In the genomic region with DNA sequence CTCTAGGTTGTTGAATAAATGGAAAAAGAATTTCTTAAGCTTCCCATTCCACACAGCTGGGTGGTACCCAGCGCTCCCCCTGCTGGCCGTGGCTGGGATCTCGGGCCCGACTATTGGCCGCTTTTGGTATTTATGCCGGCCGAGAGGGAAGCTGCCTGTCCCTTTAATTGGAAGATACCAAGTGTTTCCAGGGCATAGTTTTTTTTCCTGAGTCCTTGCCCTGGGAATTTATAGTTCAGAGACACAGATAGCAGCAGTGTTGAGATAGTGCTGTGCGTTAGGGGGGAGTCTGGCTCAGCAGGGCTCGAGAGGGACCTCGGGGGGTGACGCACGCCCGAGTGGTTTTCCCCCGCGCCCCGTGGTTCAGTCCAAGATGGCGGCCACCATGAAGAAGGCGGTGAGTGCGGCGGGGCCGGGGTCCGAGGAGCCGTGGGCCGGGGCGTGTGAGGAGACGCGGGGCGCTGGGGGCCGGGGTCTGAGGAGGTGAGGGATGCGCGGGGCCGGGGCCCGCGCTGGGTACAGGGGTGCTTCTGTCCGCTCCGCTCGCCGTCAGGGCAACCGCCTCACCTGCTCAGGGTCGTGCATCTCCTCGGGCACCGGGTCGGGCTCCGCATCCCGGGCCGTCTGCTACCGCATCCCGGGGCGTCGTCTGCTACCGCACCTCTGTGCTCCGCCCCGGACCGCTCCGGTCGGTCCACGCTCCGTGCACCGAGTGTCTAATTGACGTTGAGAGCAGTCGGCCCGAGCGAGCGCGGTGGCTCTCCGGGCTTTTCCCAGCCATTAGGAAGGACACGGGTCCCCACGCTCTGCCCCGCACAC, we compare ENCODE assay signal across 8 mouse cellular contexts. TPM values are rescaled to one million over a fixed set of nuclear protein-coding genes. Genes with fewer than 3 reads are reported as not detected.
A peak's percentile ranks its signal among the peaks of the same experiment; 100 is the strongest.
DNase-seq lines count a peak whose midpoint lies in the region; ATAC-seq and TF ChIP-seq lines count a peak whose summit lies in the region.

No protein-coding gene starts in this region.

- H3K4me2 ChIP-seq in forebrain, embryonic 15.5 days (replicated peaks) = peak overlapping the region; percentile 67
- H3K4me2 ChIP-seq in lung, embryonic 14.5 days = peak overlapping the region; percentile 79

- peak overlapping the region; percentile 76 for H3K27ac ChIP-seq in forebrain, embryonic 15.5 days (replicated peaks)
- peak overlapping the region; percentile 100 for H3K27ac ChIP-seq in layer of hippocampus, adult 2 months
- peak overlapping the region; percentile 84 for H3K27ac ChIP-seq in lung, embryonic 14.5 days (ENCODE audit: low read depth)
- peak overlapping the region; percentile 100 for H3K27ac ChIP-seq in olfactory bulb, adult 2 months (ENCODE audit: insufficient read depth, low read depth, low read length)
- peak overlapping the region; percentile 50; the same call in 1 of the 2 replicates for H3K27ac ChIP-seq in thymus, adult 2 months (ENCODE audit: control insufficient read depth, insufficient read depth, low read length)

- intact Hi-C loops in heart, postnatal 36 days (cut with DNase I) = loop anchor here (10.0 kb wide), 1 partner anchor 396 kb away; no protein-coding TSS in a partner anchor

- H3K27me3 ChIP-seq in forebrain, embryonic 15.5 days = no peaks in the 10 kb centered on the region
- H3K27me3 ChIP-seq in lung, embryonic 14.5 days (ENCODE audit: insufficient read depth, low read length) = no peaks in the 10 kb centered on the region
- no peaks in the 10 kb centered on the region for H3K27me3 ChIP-seq in thymus, adult 2 months (ENCODE audit: control insufficient read depth, insufficient read depth, low read length)

- H3K9ac ChIP-seq in forebrain, embryonic 15.5 days (replicated peaks) = peak overlapping the region; percentile 84
- H3K9ac ChIP-seq in lung, embryonic 14.5 days = peak overlapping the region; percentile 71

- peak; percentile 95 for TF ChIP-seq CTCF in layer of hippocampus, adult 2 months (conservative IDR thresholded peaks at IDR 0.05)
- peak; percentile 98 for TF ChIP-seq CTCF in lung, embryonic 14.5 days (IDR thresholded peaks at IDR 0.05; ENCODE audit: low read depth)
- peak; percentile 96 for TF ChIP-seq CTCF in olfactory bulb, adult 2 months (IDR thresholded peaks at IDR 0.05; ENCODE audit: insufficient read depth, low read depth, low read length)
- peak; percentile 97 for TF ChIP-seq CTCF in thymus, adult 2 months (IDR thresholded peaks at IDR 0.05; ENCODE audit: borderline replicate concordance, control insufficient read depth, extremely low read depth, insufficient read depth, low read length, poor library complexity)

- H3K9me3 ChIP-seq in forebrain, embryonic 15.5 days = no peaks in the 10 kb centered on the region
- no peaks in the 10 kb centered on the region for H3K9me3 ChIP-seq in lung, embryonic 14.5 days (ENCODE audit: low read depth, low read length)

- H3K4me1 ChIP-seq in forebrain, embryonic 15.5 days = peaks cover 25% of the 10 kb centered on the region
- 0 out of 2 replicates have a peak, but pooled peaks cover 3% of the 10 kb centered on the region for H3K4me1 ChIP-seq in lung, embryonic 14.5 days (ENCODE audit: insufficient read depth)
- peaks cover 10% of the 10 kb centered on the region; the same call in 1 of the 2 replicates for H3K4me1 ChIP-seq in olfactory bulb, adult 2 months (ENCODE audit: control insufficient read depth, insufficient read depth, low read length)
- peaks cover 12% of the 10 kb centered on the region for H3K4me1 ChIP-seq in thymus, adult 2 months (replicated peaks; ENCODE audit: control insufficient read depth, insufficient read depth, low read length)

- WGBS in forebrain, embryonic 15.5 days = under 1% methylated on average over 65 of the region's 69 CpGs
- under 1% methylated on average over 68 of the region's 69 CpGs for WGBS in lung, embryonic 14.5 days
- under 1% methylated on average over 66 of the region's 69 CpGs for WGBS in olfactory bulb, adult 2 months
- under 1% methylated on average over 69 of the region's 69 CpGs for WGBS in thymus, adult 2 months

- peak; percentile 61 for ATAC-seq in forebrain, embryonic 15.5 days (replicated peaks)
- peak; percentile 76 for ATAC-seq in lung, embryonic 14.5 days (ENCODE audit: insufficient read depth)

- peaks cover 6% of the 10 kb centered on the region; the same call in 1 of the 2 replicates for H3K36me3 ChIP-seq in forebrain, embryonic 15.5 days
- peaks cover 5% of the 10 kb centered on the region; the same call in 1 of the 2 replicates for H3K36me3 ChIP-seq in lung, embryonic 14.5 days (ENCODE audit: insufficient read depth)
- no peaks in the 10 kb centered on the region for H3K36me3 ChIP-seq in thymus, adult 2 months (ENCODE audit: control insufficient read depth, insufficient read depth, low read length)

- H3K4me3 ChIP-seq in forebrain, embryonic 15.5 days = peak overlapping the region; percentile 73
- peak overlapping the region; percentile 96 for H3K4me3 ChIP-seq in layer of hippocampus, adult 2 months
- peak overlapping the region; percentile 91 for H3K4me3 ChIP-seq in lung, embryonic 14.5 days (ENCODE audit: low read depth, low read length)
- peak overlapping the region; percentile 92 for H3K4me3 ChIP-seq in olfactory bulb, adult 2 months (ENCODE audit: insufficient read depth, low read depth, low read length)
- H3K4me3 ChIP-seq in thymus, adult 2 months (ENCODE audit: control insufficient read depth, insufficient read depth, low read length) = peak overlapping the region; percentile 71

- DNase-seq in ES-CJ7 (ENCODE audit: low read depth, low spot score) = peak; percentile 89
- peak; percentile 89 for DNase-seq in cerebellum, adult 11 months
- DNase-seq in heart, postnatal 36 days = peak; percentile 91 to 96
- peak; percentile 82 to 96 for DNase-seq in layer of hippocampus, adult 2 months (ENCODE audit: low spot score in 2 of 2)
- peak; percentile 96 for DNase-seq in lung, embryonic 14.5 days
- DNase-seq in thymus, adult 2 months = peak; percentile 87

- TF ChIP-seq POLR2A in olfactory bulb, adult 2 months (IDR thresholded peaks at IDR 0.05; ENCODE audit: insufficient read depth, low read depth, low read length) = peak; percentile 79
- no peak for TF ChIP-seq POLR2A in thymus, adult 2 months (IDR thresholded peaks at IDR 0.05; ENCODE audit: control insufficient read depth, extremely low read depth, insufficient read depth, low read length, poor library complexity)

RNA-seq across cellular contexts. Expression of a gene that starts 14.3 kb away (rescaled TPM):
- polyA plus RNA-seq in forebrain, embryonic 15.5 days (2015; fragmentation: Nextera tagmentation; extraction: Ambion mirVana) = 0.05 and 0.10 TPM in 2 replicates
- total RNA-seq in heart, postnatal 36 days (2021) = not detected
- total RNA-seq in layer of hippocampus, adult 2 months (2021) = not detected
- polyA plus RNA-seq in lung, embryonic 14.5 days (2014; fragmentation: Nextera tagmentation; extraction: Ambion mirVana) = not detected in 2 replicates
- polyA plus RNA-seq in olfactory bulb, adult 2 months (2012; ENCODE audit: insufficient read depth, insufficient read length, low replicate concordance, missing spikeins) = not detected in 2 replicates
- 0.04 TPM in 2 replicates for polyA plus RNA-seq in thymus, adult 2 months (2012; rRNA removed)

RNA-seq across cellular contexts. Expression of a gene that starts 15.1 kb away (rescaled TPM):
- 124 and 126 TPM in 2 replicates for polyA plus RNA-seq in forebrain, embryonic 15.5 days (2015; fragmentation: Nextera tagmentation; extraction: Ambion mirVana)
- 10 to 100 TPM; 11.1 to 12.4 TPM for total RNA-seq in heart, postnatal 36 days (2021)
- 10 to 100 TPM; 28.6 to 32.2 TPM for total RNA-seq in layer of hippocampus, adult 2 months (2021)
- 78.5 and 86.2 TPM in 2 replicates for polyA plus RNA-seq in lung, embryonic 14.5 days (2014; fragmentation: Nextera tagmentation; extraction: Ambion mirVana)
- polyA plus RNA-seq in olfactory bulb, adult 2 months (2012; ENCODE audit: insufficient read depth, insufficient read length, low replicate concordance, missing spikeins) = not detected in 2 replicates
- polyA plus RNA-seq in thymus, adult 2 months (2012; rRNA removed) = 10.8 and 12.0 TPM in 2 replicates

Comparison
In these comparisons a context has a peak if more than half of its experiments do, and no peak if none do; other contexts are left out.
1. Peak in every context shown above with its lines: DNase-seq, ATAC-seq, H3K4me3 ChIP-seq and H3K27ac ChIP-seq.
2. H3K27ac ChIP-seq: peak in every context shown above with its lines; median percentile 100 in layer of hippocampus, adult 2 months; 100 in olfactory bulb, adult 2 months; 84 in lung, embryonic 14.5 days; 76 in forebrain, embryonic 15.5 days; 50 in thymus, adult 2 months.
3. RNA of a gene that starts 15.1 kb away (polyA plus RNA-seq): 124 to 126 TPM in forebrain, embryonic 15.5 days, 78.5 to 86.2 TPM in lung, embryonic 14.5 days and 10.8 to 12.0 TPM in thymus, adult 2 months; not detected in olfactory bulb, adult 2 months; every median in the first group is over 10 times any median in the second.